ENCODE assay signal across 8 mouse cellular contexts in genomic region chr2:61711108-61712040, GRCm38 (mm10). TPM values are rescaled to one million over a fixed set of nuclear protein-coding genes. Genes with fewer than 3 reads are reported as not detected.
DNase-seq lines count a peak whose midpoint lies in the region; ATAC-seq and TF ChIP-seq lines count a peak whose summit lies in the region.

Gene Psmd14 (plus strand): TSS chr2:61711694.

- WGBS in bone marrow, adult 2 months, result 7% methylated on average over 47 of the region's 52 CpGs
- 4% methylated on average over 43 of the region's 52 CpGs for WGBS in embryonic facial prominence, embryonic 15.5 days
- WGBS in kidney, embryonic 14.5 days, result 5% methylated on average over 37 of the region's 52 CpGs
- 5% methylated on average over 44 of the region's 52 CpGs for WGBS in limb, embryonic 15.5 days

- H3K9me3 ChIP-seq in embryonic facial prominence, embryonic 15.5 days (replicated peaks), result no peaks in the 10 kb centered on the region
- H3K9me3 ChIP-seq in kidney, embryonic 14.5 days (ENCODE audit: control insufficient read depth, low read length), result no peaks in the 10 kb centered on the region
- no peaks in the 10 kb centered on the region for H3K9me3 ChIP-seq in limb, embryonic 15.5 days

- no peak for TF ChIP-seq CTCF in bone marrow, adult 2 months (IDR thresholded peaks at IDR 0.05; ENCODE audit: control insufficient read depth, insufficient read depth, low read length)

- no peaks in the 10 kb centered on the region for H3K27me3 ChIP-seq in embryonic facial prominence, embryonic 15.5 days
- H3K27me3 ChIP-seq in kidney, embryonic 14.5 days (ENCODE audit: control insufficient read depth, insufficient read depth, low read length), result no peaks in the 10 kb centered on the region
- H3K27me3 ChIP-seq in limb, embryonic 15.5 days, result no peaks in the 10 kb centered on the region

- peak within 1 kb of the TSS; percentile 84 for H3K27ac ChIP-seq in bone marrow, adult 2 months (ENCODE audit: control insufficient read depth, insufficient read depth, low read depth, low read length, poor library complexity)
- peak within 1 kb of the TSS; percentile 87 for H3K27ac ChIP-seq in embryonic facial prominence, embryonic 15.5 days (replicated peaks)
- peak within 1 kb of the TSS; percentile 70 for H3K27ac ChIP-seq in kidney, embryonic 14.5 days (ENCODE audit: low read depth, low read length)
- H3K27ac ChIP-seq in limb, embryonic 15.5 days, result peak within 1 kb of the TSS; percentile 90

- ATAC-seq in embryonic facial prominence, embryonic 15.5 days (ENCODE audit: insufficient number of reproducible peaks, low FRiP score, low TSS enrichment, low read depth), result peak; percentile 96
- peak; percentile 99 for ATAC-seq in kidney, embryonic 14.5 days (ENCODE audit: low FRiP score, low TSS enrichment)
- ATAC-seq in limb, embryonic 15.5 days (ENCODE audit: insufficient number of reproducible peaks, low FRiP score, low TSS enrichment, low read depth), result peak; percentile 91

- peak; percentile 94 for DNase-seq in 416B (ENCODE audit: low read depth)
- DNase-seq in heart, adult 9 months (ENCODE audit: low spot score in 2 of 2), result peak; percentile 88 to 89
- DNase-seq in monocyte, adult 2 months (ENCODE audit: low read depth in 1 of 2, low spot score in 2 of 2), result peak; percentile 71 to 76
- DNase-seq in spleen, postnatal 36 days (ENCODE audit: low spot score in 2 of 2), result peak; percentile 84 to 89

- peak; percentile 41; the same call in 1 of the 2 replicates for TF ChIP-seq POLR2A in bone marrow, adult 2 months (IDR thresholded peaks at IDR 0.05; ENCODE audit: borderline replicate concordance, control insufficient read depth, low read depth, low read length)

- H3K9ac ChIP-seq in embryonic facial prominence, embryonic 15.5 days, result peak within 1 kb of the TSS; percentile 88
- H3K9ac ChIP-seq in kidney, embryonic 14.5 days (ENCODE audit: low read depth, low read length), result peak within 1 kb of the TSS; percentile 92
- H3K9ac ChIP-seq in limb, embryonic 15.5 days, result peak within 1 kb of the TSS; percentile 87

- peaks cover 2% of the 10 kb centered on the region for H3K4me1 ChIP-seq in bone marrow, adult 2 months (ENCODE audit: control insufficient read depth, insufficient read depth, low read length)
- H3K4me1 ChIP-seq in embryonic facial prominence, embryonic 15.5 days, result peaks cover 7% of the 10 kb centered on the region; the same call in 1 of the 2 replicates
- H3K4me1 ChIP-seq in kidney, embryonic 14.5 days (ENCODE audit: control insufficient read depth, insufficient read depth, low read length), result peaks cover 9% of the 10 kb centered on the region; the same call in 1 of the 2 replicates
- peaks cover 11% of the 10 kb centered on the region for H3K4me1 ChIP-seq in limb, embryonic 15.5 days

- H3K4me3 ChIP-seq in bone marrow, adult 2 months (replicated peaks; ENCODE audit: control insufficient read depth, low read depth, low read length), result peak within 1 kb of the TSS; percentile 86
- H3K4me3 ChIP-seq in embryonic facial prominence, embryonic 15.5 days (replicated peaks), result peak within 1 kb of the TSS; percentile 86
- H3K4me3 ChIP-seq in kidney, embryonic 14.5 days (ENCODE audit: low read length), result peak within 1 kb of the TSS; percentile 80
- peak within 1 kb of the TSS; percentile 97 for H3K4me3 ChIP-seq in limb, embryonic 15.5 days

- H3K36me3 ChIP-seq in embryonic facial prominence, embryonic 15.5 days, result no peaks in the 10 kb centered on the region
- no peaks in the 10 kb centered on the region for H3K36me3 ChIP-seq in kidney, embryonic 14.5 days (ENCODE audit: control insufficient read depth, insufficient read depth, low read length)
- H3K36me3 ChIP-seq in limb, embryonic 15.5 days, result no peaks in the 10 kb centered on the region

- H3K4me2 ChIP-seq in embryonic facial prominence, embryonic 15.5 days (replicated peaks), result peak within 1 kb of the TSS; percentile 55
- peak within 1 kb of the TSS; percentile 58 for H3K4me2 ChIP-seq in kidney, embryonic 14.5 days (replicated peaks; ENCODE audit: low read depth, low read length)
- H3K4me2 ChIP-seq in limb, embryonic 15.5 days, result peak within 1 kb of the TSS; percentile 65

RNA-seq across cellular contexts. Expression of gene Psmd14, which starts in this region (rescaled TPM):
- polyA plus RNA-seq in bone marrow, adult 2 months (2011; ENCODE audit: insufficient read depth, insufficient read length, low replicate concordance, missing spikeins), result 43.3 and 70.8 TPM in 2 replicates
- polyA plus RNA-seq in embryonic facial prominence, embryonic 15.5 days (2015; fragmentation: Nextera tagmentation; extraction: Ambion mirVana), result 148 and 158 TPM in 2 replicates
- polyA plus RNA-seq in kidney, embryonic 14.5 days (2014; fragmentation: Nextera tagmentation; extraction: Ambion mirVana), result 188 and 208 TPM in 2 replicates
- 158 and 167 TPM in 2 replicates for polyA plus RNA-seq in limb, embryonic 15.5 days (2015; fragmentation: Nextera tagmentation; extraction: Ambion mirVana)

Comparison
In these comparisons a context has a peak if more than half of its experiments do, and no peak if none do; other contexts are left out.
1. Peak in every context shown above with its lines: DNase-seq, ATAC-seq, H3K4me3 ChIP-seq and H3K27ac ChIP-seq.